Mouse (Mus musculus) liver, adult 2 months (tissue): ENCODE data around the gene Slc16a5.

ENCODE experiments used
- CTCF ChIP-seq: fragments of 200-500 bp; IDR thresholded peaks from 2 replicates; pipeline ENCODE4 v1.5.1; 2011; ENCODE audit warnings: low read depth, low read length, control low read depth
- POLR2A ChIP-seq: fragments of 200-500 bp; IDR thresholded peaks from 2 replicates; pipeline ENCODE4 v1.6.1; 2011; ENCODE audit warnings: low read length, control low read depth; ENCODE audit not compliant: insufficient read depth; ENCODE audit errors: extremely low read depth

DNA sequence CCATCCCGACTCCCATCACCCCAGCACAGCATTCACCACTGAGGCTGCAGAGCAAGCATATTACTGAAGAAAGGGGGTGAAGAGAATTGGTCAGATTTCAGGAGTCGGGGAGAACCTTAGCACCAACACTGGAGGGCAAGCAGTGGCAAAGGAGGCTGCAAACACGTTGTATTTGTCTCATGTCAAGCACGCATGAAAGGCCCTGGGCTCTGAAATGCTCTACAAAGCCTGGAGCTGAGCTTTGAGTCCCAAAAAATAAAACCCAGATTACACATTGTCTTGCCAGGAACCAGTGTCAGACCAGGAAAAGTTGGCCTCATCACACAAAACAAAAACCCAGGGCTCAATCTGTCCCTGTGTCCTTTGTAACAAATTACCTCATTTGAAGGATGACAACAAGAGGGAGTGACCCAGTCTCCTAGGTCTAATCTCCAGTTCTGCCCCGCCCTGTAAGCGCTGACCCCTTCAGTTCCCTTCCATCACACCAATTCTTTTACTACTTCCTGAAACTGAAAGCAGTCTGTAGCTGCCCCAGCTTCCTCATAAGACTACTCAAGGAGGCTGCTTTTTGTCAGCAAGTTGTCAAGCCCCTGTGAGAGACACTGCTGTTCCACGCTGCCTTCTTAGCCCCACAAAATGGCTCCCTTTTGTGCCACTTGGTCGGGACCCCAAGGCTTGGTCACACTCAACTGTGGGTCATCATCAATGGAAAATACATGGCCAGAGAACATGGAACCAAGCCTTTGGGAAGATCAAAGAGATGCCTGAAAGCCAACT, 50.3 kb downstream of the Slc16a5 start:
- no peak for TF ChIP-seq POLR2A
- TF ChIP-seq CTCF: no peak
